Mouse (Mus musculus) heart, embryonic 11.5 days (tissue): ENCODE measurements around the gene Agtr1a. TPM values are rescaled to one million over a fixed set of nuclear protein-coding genes. Genes with fewer than 3 reads are reported as not detected.

Experiments used
- ATAC-seq: fragments of 200-750 bp; cut with Nextera tagmentation; replicated peaks from 2 replicates; pipeline ENCODE4 v1.8.0; 2017; ENCODE audit warnings: moderate library complexity; ENCODE audit not compliant: insufficient number of reproducible peaks, low FRiP score, low TSS enrichment
- H3K27ac ChIP-seq: fragments of 300-500 bp; sonication (generic); 2 replicates; pipeline ENCODE4 v1.5.1; 2014; ENCODE audit warnings: mild to moderate bottlenecking, low read depth, low read length
- H3K27me3 ChIP-seq: fragments of 300-500 bp; sonication (generic); 2 replicates; pipeline ENCODE4 v1.6.1; 2014; ENCODE audit warnings: mild to moderate bottlenecking, low read length, mixed read lengths; ENCODE audit not compliant: control insufficient read depth, insufficient read depth
- H3K36me3 ChIP-seq: fragments of 300-500 bp; sonication (generic); 2 replicates; pipeline ENCODE4 v1.6.1; 2014; ENCODE audit warnings: mild to moderate bottlenecking, low read length, moderate library complexity, mixed read lengths; ENCODE audit not compliant: control insufficient read depth, insufficient read depth
- H3K4me1 ChIP-seq: fragments of 300-500 bp; sonication (generic); 2 replicates; pipeline ENCODE4 v1.6.1; 2014; ENCODE audit warnings: low read length; ENCODE audit not compliant: control insufficient read depth, insufficient read depth
- H3K4me2 ChIP-seq: fragments of 300-500 bp; sonication (generic); 2 replicates; pipeline ENCODE4 v1.6.1; 2014; ENCODE audit warnings: mild to moderate bottlenecking, moderate library complexity
- H3K4me3 ChIP-seq: fragments of 300-500 bp; sonication (generic); 2 replicates; pipeline ENCODE4 v1.5.1; 2014; ENCODE audit warnings: low read depth, low read length
- H3K9ac ChIP-seq: fragments of 300-500 bp; sonication (generic); 2 replicates; pipeline ENCODE4 v1.6.1; 2014; ENCODE audit warnings: mild to moderate bottlenecking, low read depth, low read length, moderate library complexity
- H3K9me3 ChIP-seq: fragments of 300-500 bp; sonication (generic); replicated peaks from 2 replicates; pipeline ENCODE4 v1.6.1; 2016; ENCODE audit warnings: low read length; ENCODE audit not compliant: control insufficient read depth
- WGBS: fragments of 180-500 bp; shearing (Covaris S2); extraction: QIAGEN DNeasy Blood & Tissue Kit; methylation state at CpG from one replicate; pipeline ENCODE4 v1.1.7; 2014; ENCODE audit not compliant: insufficient replicate concordance; 5-methylcytosine and 5-hydroxymethylcytosine counted together
- polyA plus RNA-seq: library from polyadenylated mRNA; unstranded; fragments of >200 nt; fragmentation: Nextera tagmentation; extraction: Ambion mirVana; gene quantifications from 2 replicates; pipeline ENCODE4 v1.2.1, GENCODE M21; 2014

Gene Agtr1a
- polyA plus RNA-seq, 1 experiment from 2014 or later: 7.8 TPM

- ATAC-seq: no peak
- Histone ChIP-seq H3K9ac (no peak overlapping the region), H3K4me2 (no peak overlapping the region), H3K27me3 (no peaks in the 10 kb centered on the region), H3K4me1 (no peaks in the 10 kb centered on the region), H3K9me3 (peaks cover 5% of the 10 kb centered on the region; the same call in 1 of the 2 replicates), H3K36me3 (no peaks in the 10 kb centered on the region), H3K27ac (no peak overlapping the region), H3K4me3 (no peak overlapping the region)
- 56% methylated on average over 2 of the region's 2 CpGs for WGBS
Observed at GRCm38 (mm10) chr13:30365378-30365777, 29.1 kb downstream of the Agtr1a start.

GRCm38 (mm10) chr13:30368116-30368515 lies 31.9 kb downstream of the Agtr1a start:
- no peak overlapping the region for H3K4me3 ChIP-seq
- H3K4me1 ChIP-seq: no peaks in the 10 kb centered on the region
- no peak overlapping the region for H3K9ac ChIP-seq
- H3K27ac ChIP-seq: no peak overlapping the region
- ATAC-seq: no peak
- no peaks in the 10 kb centered on the region for H3K27me3 ChIP-seq
- peaks cover 5% of the 10 kb centered on the region; the same call in 1 of the 2 replicates for H3K9me3 ChIP-seq
- no peak overlapping the region for H3K4me2 ChIP-seq
- H3K36me3 ChIP-seq: no peaks in the 10 kb centered on the region
- 49% methylated on average over 8 of the region's 8 CpGs for WGBS

DNA sequence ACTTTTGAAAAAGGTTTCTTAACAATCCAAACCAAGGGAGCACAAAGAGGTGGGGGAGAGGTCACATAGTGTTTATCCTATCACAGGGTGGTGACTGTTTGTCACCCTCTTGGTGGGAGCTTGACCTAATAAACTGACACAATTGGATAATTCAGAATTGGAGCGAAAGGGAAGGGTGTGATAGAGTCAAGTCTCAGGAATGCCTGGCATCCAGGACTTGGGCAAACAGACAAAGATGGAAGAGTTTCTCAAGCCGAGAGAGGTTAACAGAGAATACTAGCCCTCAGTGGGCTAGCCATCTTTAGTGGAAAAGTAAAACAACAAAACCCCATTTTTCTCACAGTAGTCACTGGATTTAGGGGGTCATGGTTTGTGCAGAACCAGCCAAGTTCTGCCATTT lies 32.5 kb downstream of the Agtr1a start:
- Histone ChIP-seq H3K4me2 (no peak overlapping the region), H3K27me3 (no peaks in the 10 kb centered on the region), H3K9me3 (peaks cover 5% of the 10 kb centered on the region; the same call in 1 of the 2 replicates), H3K4me3 (no peak overlapping the region), H3K27ac (no peak overlapping the region), H3K36me3 (no peaks in the 10 kb centered on the region), H3K9ac (no peak overlapping the region), H3K4me1 (no peaks in the 10 kb centered on the region)
- ATAC-seq: no peak
- WGBS: 43% methylated on average over 2 of the region's 2 CpGs

DNA sequence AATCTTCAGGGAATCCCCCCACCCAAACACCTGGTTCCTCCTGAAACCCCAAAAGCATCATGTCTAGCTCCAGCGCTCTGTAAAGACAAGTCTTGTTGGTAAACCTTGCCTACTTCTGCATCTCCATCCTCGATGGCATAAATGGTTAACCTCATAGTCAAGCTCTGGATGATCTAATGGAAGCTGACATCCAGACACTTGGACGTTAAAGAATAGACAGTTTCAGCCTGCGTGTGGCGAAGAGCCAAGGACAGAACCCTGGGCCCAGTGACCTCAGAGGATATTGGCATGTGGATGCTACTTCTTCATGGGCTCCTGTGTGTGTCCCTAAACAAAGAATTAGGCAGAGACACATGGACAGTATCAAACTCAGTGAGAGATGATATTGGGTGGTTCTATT lies 42.6 kb downstream of the Agtr1a start:
- WGBS: 78% methylated on average over 5 of the region's 5 CpGs
- Histone ChIP-seq H3K27me3 (no peaks in the 10 kb centered on the region), H3K9me3 (no peaks in the 10 kb centered on the region), H3K27ac (no peak overlapping the region), H3K4me3 (no peak overlapping the region), H3K4me2 (no peak overlapping the region), H3K9ac (no peak overlapping the region), H3K36me3 (no peaks in the 10 kb centered on the region), H3K4me1 (no peaks in the 10 kb centered on the region)
- ATAC-seq: no peak

- no peak overlapping the region for H3K27ac ChIP-seq
Observed at GRCm38 (mm10) chr13:30385183-30385582, 48.9 kb downstream of the Agtr1a start.

GRCm38 (mm10) chr13:30394123-30394522 lies 57.9 kb downstream of the Agtr1a start:
- ATAC-seq: no peak
- H3K4me2 ChIP-seq: no peak overlapping the region
- no peak overlapping the region for H3K27ac ChIP-seq
- H3K27me3 ChIP-seq: no peaks in the 10 kb centered on the region
- no peaks in the 10 kb centered on the region for H3K36me3 ChIP-seq
- H3K4me3 ChIP-seq: no peak overlapping the region
- no peaks in the 10 kb centered on the region; the same call in 1 of the 2 replicates for H3K9me3 ChIP-seq
- no peaks in the 10 kb centered on the region for H3K4me1 ChIP-seq
- H3K9ac ChIP-seq: no peak overlapping the region

More at GRCm38 (mm10) chr13:30385183-30385582, 48.9 kb downstream of the Agtr1a start:
- no peaks in the 10 kb centered on the region for H3K36me3 ChIP-seq
- no peak overlapping the region for H3K9ac ChIP-seq
- H3K27me3 ChIP-seq: no peaks in the 10 kb centered on the region
- H3K4me3 ChIP-seq: no peak overlapping the region
- no peak overlapping the region for H3K4me2 ChIP-seq
- no peaks in the 10 kb centered on the region for H3K9me3 ChIP-seq
- 85% methylated on average over 6 of the region's 6 CpGs for WGBS
- no peaks in the 10 kb centered on the region for H3K4me1 ChIP-seq
- no peak for ATAC-seq

DNA sequence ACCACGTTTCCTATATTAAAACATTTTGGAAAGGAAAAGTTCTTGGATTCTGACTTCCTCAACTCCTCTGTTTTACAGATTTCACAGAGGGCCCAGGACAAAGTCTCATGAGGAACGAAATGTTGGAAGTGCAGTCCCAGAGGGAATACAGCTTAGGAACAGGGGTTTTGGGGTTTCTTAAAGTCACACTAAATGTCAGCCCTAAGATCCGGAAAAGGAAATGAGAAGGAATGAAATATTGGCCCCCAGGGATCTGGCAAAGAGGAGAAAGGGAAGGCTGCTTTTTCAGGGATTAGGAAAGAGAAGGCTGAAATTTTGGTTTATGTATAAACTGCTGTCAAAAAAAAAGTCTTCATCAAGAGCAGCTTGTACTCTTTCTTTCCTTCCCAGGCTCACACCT lies 60.2 kb downstream of the Agtr1a start:
- Histone ChIP-seq H3K4me3 (no peak overlapping the region), H3K4me2 (no peak overlapping the region), H3K9ac (no peak overlapping the region), H3K9me3 (no peaks in the 10 kb centered on the region; the same call in 1 of the 2 replicates), H3K4me1 (no peaks in the 10 kb centered on the region), H3K27ac (no peak overlapping the region), H3K36me3 (no peaks in the 10 kb centered on the region), H3K27me3 (no peaks in the 10 kb centered on the region)
- no peak for ATAC-seq
- WGBS: 66% methylated on average over 3 of the region's 3 CpGs

DNA sequence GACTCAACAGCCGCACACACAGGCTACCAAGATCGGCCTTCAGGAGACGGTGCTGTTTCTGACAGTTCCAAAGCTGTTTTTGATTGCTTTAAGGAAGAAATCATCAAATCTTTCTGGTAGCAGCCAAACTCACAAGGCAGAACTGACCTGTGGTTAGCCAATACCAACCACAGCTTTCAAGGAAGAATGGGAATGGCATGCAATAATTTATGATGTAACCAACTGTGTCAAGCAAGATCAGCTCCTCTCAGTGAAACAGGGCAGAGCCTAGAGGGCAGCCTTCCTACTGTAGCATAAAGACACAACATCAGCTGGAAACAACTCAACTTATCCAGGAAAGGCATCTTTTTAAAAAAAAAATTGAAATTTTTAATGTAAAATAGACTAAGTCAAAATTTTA lies 62.6 kb downstream of the Agtr1a start:
- no peak for ATAC-seq
- H3K4me2 ChIP-seq: no peak overlapping the region
- no peak overlapping the region for H3K4me3 ChIP-seq
- no peak overlapping the region for H3K9ac ChIP-seq
- H3K9me3 ChIP-seq: no peaks in the 10 kb centered on the region
- no peaks in the 10 kb centered on the region for H3K4me1 ChIP-seq
- H3K36me3 ChIP-seq: no peaks in the 10 kb centered on the region
- WGBS: 88% methylated on average over 3 of the region's 3 CpGs
- no peak overlapping the region for H3K27ac ChIP-seq
- H3K27me3 ChIP-seq: no peaks in the 10 kb centered on the region

GRCm38 (mm10) chr13:30400621-30401020 lies 64.4 kb downstream of the Agtr1a start:
- H3K27ac ChIP-seq: no peak overlapping the region
- no peaks in the 10 kb centered on the region for H3K27me3 ChIP-seq
- no peak overlapping the region for H3K4me2 ChIP-seq
- no peaks in the 10 kb centered on the region for H3K36me3 ChIP-seq
- no peaks in the 10 kb centered on the region for H3K4me1 ChIP-seq
- no peak overlapping the region for H3K4me3 ChIP-seq
- 79% methylated on average over 8 of the region's 8 CpGs for WGBS
- no peaks in the 10 kb centered on the region for H3K9me3 ChIP-seq
- H3K9ac ChIP-seq: no peak overlapping the region
- ATAC-seq: no peak
